Mouse (Mus musculus) ES-E14 (cell line): Measurements from ENCODE around the gene Dcaf17. TPM values are rescaled to one million over a fixed set of nuclear protein-coding genes. Genes with fewer than 3 reads are reported as not detected.

ENCODE experiments used
- DNase-seq: peaks from one replicate; pipeline ENCODE4 v3.0.0-alpha.2; 2013; ENCODE audit warnings: low read depth, low spot score
- H3K27ac ChIP-seq: 2 replicates; pipeline ENCODE4 v1.5.1; 2012; ENCODE audit warnings: low read depth, mild to moderate bottlenecking, low read length, moderate library complexity, mixed read lengths; ENCODE audit not compliant: poor library complexity, insufficient read depth, severe bottlenecking
- H3K36me3 ChIP-seq: 2 replicates; pipeline ENCODE4 v1.6.1; 2012; ENCODE audit warnings: mild to moderate bottlenecking, low read length, moderate library complexity, mixed read lengths; ENCODE audit not compliant: control insufficient read depth, poor library complexity, insufficient read depth, severe bottlenecking
- H3K4me1 ChIP-seq, 2 experiments: fragments of 150-350 bp in 1 of 2; sonication (generic) in 1 of 2; 2 replicates each; pipeline ENCODE4 v1.6.1; 2012; ENCODE audit warnings: low read length in 2 of 2, mild to moderate bottlenecking in 1 of 2, mixed read lengths in 1 of 2; ENCODE audit not compliant: control insufficient read depth in 2 of 2, insufficient read depth in 2 of 2, poor library complexity in 1 of 2
- H3K4me3 ChIP-seq, 2 experiments: fragments of 150-350 bp in 1 of 2; sonication (generic) in 1 of 2; 2 replicates each; pipeline ENCODE4 v1.5.1; 2012; ENCODE audit warnings: low read length in 2 of 2, low read depth in 1 of 2, mild to moderate bottlenecking in 1 of 2, mixed read lengths in 1 of 2; ENCODE audit not compliant: insufficient read depth in 1 of 2, poor library complexity in 1 of 2, severe bottlenecking in 1 of 2
- H3K9ac ChIP-seq: 2 replicates; pipeline ENCODE4 v1.6.1; 2012; ENCODE audit warnings: low read depth, mild to moderate bottlenecking, low read length, mixed read lengths; ENCODE audit not compliant: poor library complexity, insufficient read depth, severe bottlenecking
- H3K9me3 ChIP-seq: fragments of 150-350 bp; sonication (generic); 2 replicates; pipeline ENCODE4 v1.6.1; 2012; ENCODE audit warnings: low read depth, mild to moderate bottlenecking, low read length; ENCODE audit not compliant: control insufficient read depth, insufficient read depth
- CHD2 ChIP-seq: IDR thresholded peaks from 2 replicates; pipeline ENCODE4 v1.6.1; 2014; ENCODE audit warnings: mild to moderate bottlenecking, low read depth, low read length, inconsistent platforms
- HCFC1 ChIP-seq: IDR thresholded peaks from 2 replicates; pipeline ENCODE4 v1.6.1; 2012; ENCODE audit warnings: low read length, inconsistent platforms, borderline replicate concordance; ENCODE audit not compliant: insufficient read depth
- MAFK ChIP-seq: IDR thresholded peaks from 2 replicates; pipeline ENCODE4 v1.6.1; 2014; ENCODE audit warnings: mild to moderate bottlenecking, low read depth, low read length, inconsistent platforms; ENCODE audit not compliant: insufficient read depth
- ZC3H11A ChIP-seq: IDR thresholded peaks from 2 replicates; pipeline ENCODE4 v1.6.1; 2012; ENCODE audit warnings: low read depth, mild to moderate bottlenecking, inconsistent platforms, low read length, borderline replicate concordance
- ZNF384 ChIP-seq: IDR thresholded peaks from 2 replicates; pipeline ENCODE4 v1.6.1; 2012; ENCODE audit warnings: low read depth, low read length, inconsistent platforms
- in situ Hi-C, 2 experiments: fragments of 600-800 bp; cut with MboI; formaldehyde crosslinking; loops; one replicate each; pipeline ENCODE4 v1.15.1; 2025; ENCODE audit warnings: low sequenced_read_pairs in 2 of 2, inconsistent platforms in 1 of 2; ENCODE audit not compliant: unreplicated experiment in 2 of 2
- total RNA-seq: library from RNA; depleted of rRNA; stranded (reverse); fragments of 300-350 nt; gene quantifications from 2 replicates; pipeline ENCODE4 v1.2.3, GENCODE M21; 2012

Dcaf17 gene
- total RNA-seq, 1 experiment = 20.0 TPM

- no peaks in the 10 kb centered on the region for H3K9me3 ChIP-seq
- DNase-seq = no peak
- no peak overlapping the region for H3K27ac ChIP-seq
- no peaks in the 10 kb centered on the region for H3K36me3 ChIP-seq
- H3K4me1 ChIP-seq = peaks cover 0 to 2% of the 10 kb centered on the region in 2 experiments; a peak in 1 of 4 replicates
- H3K4me3 ChIP-seq = no peak overlapping the region
- in situ Hi-C loops = no loop called here
- H3K9ac ChIP-seq = no peak overlapping the region
- TF ChIP-seq MAFK = no peak
- TF ChIP-seq HCFC1 = no peak
- TF ChIP-seq ZC3H11A = no peak
- TF ChIP-seq ZNF384 = no peak
- TF ChIP-seq CHD2 = no peak
These were observed 67.3 kb downstream of the Dcaf17 start for GRCm38 (mm10) chr2:71122268-71123029.

- Histone ChIP-seq H3K36me3 (no peaks in the 10 kb centered on the region), H3K27ac (no peak overlapping the region), H3K9me3 (no peaks in the 10 kb centered on the region), H3K4me3 (no peak overlapping the region), H3K9ac (no peak overlapping the region), H3K4me1 (no peaks in the 10 kb centered on the region)
- TF ChIP-seq MAFK (no peak), ZNF384 (no peak), ZC3H11A (no peak), CHD2 (no peak), HCFC1 (no peak)
- in situ Hi-C loops = no loop called here
- no peak for DNase-seq
These were observed 68.5 kb downstream of the Dcaf17 start for GRCm38 (mm10) chr2:71123591-71123990.

- Histone ChIP-seq H3K9me3 (no peaks in the 10 kb centered on the region), H3K4me1 (no peaks in the 10 kb centered on the region), H3K27ac (no peak overlapping the region), H3K4me3 (no peak overlapping the region), H3K36me3 (no peaks in the 10 kb centered on the region), H3K9ac (no peak overlapping the region)
- TF ChIP-seq HCFC1 = no peak
- no peak for TF ChIP-seq CHD2
- no peak for TF ChIP-seq ZNF384
- TF ChIP-seq MAFK = no peak
- no peak for TF ChIP-seq ZC3H11A
- no peak for DNase-seq
- in situ Hi-C loops = no loop called here
These were observed 72.8 kb downstream of the Dcaf17 start for GRCm38 (mm10) chr2:71127779-71128534.

DNA sequence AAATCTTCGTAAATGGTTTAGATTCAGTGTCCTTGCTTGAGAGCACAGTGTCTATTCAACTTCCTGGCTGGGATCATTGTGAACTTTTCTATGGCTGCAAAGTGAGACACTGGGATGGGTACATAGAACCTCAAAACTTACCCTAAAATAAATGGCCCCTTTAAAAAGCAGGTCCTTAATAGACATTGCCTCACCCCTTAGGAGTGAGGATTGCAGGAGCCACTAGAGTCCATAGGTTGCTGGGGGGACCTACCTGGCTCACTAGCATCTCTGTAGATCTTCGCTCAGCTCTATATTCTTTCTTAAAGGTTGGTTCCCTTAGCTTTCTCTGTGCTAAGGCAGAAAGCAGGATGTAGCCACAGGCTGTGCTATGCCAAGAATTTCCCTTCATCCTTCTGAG lies 75.2 kb downstream of the Dcaf17 start:
- Histone ChIP-seq H3K4me1 (no peaks in the 10 kb centered on the region), H3K4me3 (no peak overlapping the region), H3K9ac (no peak overlapping the region), H3K36me3 (no peaks in the 10 kb centered on the region), H3K9me3 (no peaks in the 10 kb centered on the region), H3K27ac (no peak overlapping the region)
- in situ Hi-C loops = no loop called here
- no peak for TF ChIP-seq ZNF384
- TF ChIP-seq HCFC1 = no peak
- TF ChIP-seq MAFK = no peak
- no peak for TF ChIP-seq ZC3H11A
- TF ChIP-seq CHD2 = no peak
- DNase-seq = no peak
